Mouse (Mus musculus): ENCODE data around the gene Zfp524.

DNA sequence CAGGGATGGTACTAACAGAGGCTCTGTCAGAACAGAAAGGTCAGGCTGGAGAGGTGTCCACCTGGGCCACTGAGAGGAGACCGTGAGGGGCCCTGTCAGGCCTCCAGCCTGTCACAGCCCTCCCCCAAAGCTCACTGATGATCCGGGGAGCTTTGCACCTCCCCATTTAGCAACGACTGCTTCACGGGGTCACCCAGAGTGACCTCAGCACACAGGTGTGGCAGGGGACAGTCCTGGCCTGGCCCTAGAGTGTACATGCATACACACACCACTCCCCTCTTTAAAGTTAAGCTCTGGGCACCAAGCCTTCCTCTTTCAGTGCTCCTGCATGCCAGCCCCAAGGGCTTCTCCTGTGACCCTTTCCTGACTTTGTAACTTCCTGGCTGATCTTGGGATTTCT lies 38.8 kb upstream of the Zfp524 start:
- TF ChIP-seq EP300 (IDR thresholded peaks at IDR 0.05; ENCODE audit: low read depth): no peak
- no peak for TF ChIP-seq CTCF (IDR thresholded peaks at IDR 0.05; ENCODE audit: low read depth)
